Mouse (Mus musculus) forebrain, embryonic 10.5 days (tissue): Measurements from ENCODE around the gene Platr25. TPM values are rescaled to one million over a fixed set of nuclear protein-coding genes. Genes with fewer than 3 reads are reported as not detected.
"Not testable (repeated sequence)": the region's sequence is repeated elsewhere in the genome, so short reads cannot be mapped to it uniquely, and the experiment has no call there.

Source experiments
- DNase-seq: peaks from one replicate; pipeline ENCODE4 v3.0.0-alpha.2; 2017; ENCODE audit warnings: low spot score; ENCODE audit errors: extremely low spot score
- H3K27ac ChIP-seq: fragments of 300-500 bp; sonication (generic); 2 replicates; pipeline ENCODE4 v1.5.1; 2016; ENCODE audit warnings: mild to moderate bottlenecking
- H3K27me3 ChIP-seq: fragments of 300-500 bp; sonication (generic); 2 replicates; pipeline ENCODE4 v1.6.1; 2016; ENCODE audit warnings: mild to moderate bottlenecking; ENCODE audit not compliant: poor library complexity, severe bottlenecking
- H3K36me3 ChIP-seq: fragments of 300-500 bp; sonication (generic); replicated peaks from 2 replicates; pipeline ENCODE4 v1.6.1; 2016; ENCODE audit warnings: mild to moderate bottlenecking, moderate library complexity
- H3K4me1 ChIP-seq: fragments of 300-500 bp; sonication (generic); 2 replicates; pipeline ENCODE4 v1.6.1; 2016
- H3K4me3 ChIP-seq: fragments of 300-500 bp; sonication (generic); 2 replicates; pipeline ENCODE4 v1.5.1; 2016; ENCODE audit warnings: mild to moderate bottlenecking, moderate library complexity
- H3K9me3 ChIP-seq: fragments of 300-500 bp; sonication (generic); 2 replicates; pipeline ENCODE4 v1.6.1; 2016; ENCODE audit warnings: mild to moderate bottlenecking, moderate library complexity
- WGBS: fragments of 180-500 bp; shearing (Covaris S2); methylation state at CpG from one replicate; pipeline ENCODE4 v1.1.7; 2016; 5-methylcytosine and 5-hydroxymethylcytosine counted together
- polyA plus RNA-seq: library from polyadenylated mRNA; unstranded; fragments of >200 nt; fragmentation: Nextera tagmentation; extraction: Ambion mirVana; gene quantifications from 2 replicates; pipeline ENCODE4 v1.2.1, GENCODE M21; 2016

Gene Platr25
- 30.6 and 30.9 TPM in 2 replicates for polyA plus RNA-seq

DNA sequence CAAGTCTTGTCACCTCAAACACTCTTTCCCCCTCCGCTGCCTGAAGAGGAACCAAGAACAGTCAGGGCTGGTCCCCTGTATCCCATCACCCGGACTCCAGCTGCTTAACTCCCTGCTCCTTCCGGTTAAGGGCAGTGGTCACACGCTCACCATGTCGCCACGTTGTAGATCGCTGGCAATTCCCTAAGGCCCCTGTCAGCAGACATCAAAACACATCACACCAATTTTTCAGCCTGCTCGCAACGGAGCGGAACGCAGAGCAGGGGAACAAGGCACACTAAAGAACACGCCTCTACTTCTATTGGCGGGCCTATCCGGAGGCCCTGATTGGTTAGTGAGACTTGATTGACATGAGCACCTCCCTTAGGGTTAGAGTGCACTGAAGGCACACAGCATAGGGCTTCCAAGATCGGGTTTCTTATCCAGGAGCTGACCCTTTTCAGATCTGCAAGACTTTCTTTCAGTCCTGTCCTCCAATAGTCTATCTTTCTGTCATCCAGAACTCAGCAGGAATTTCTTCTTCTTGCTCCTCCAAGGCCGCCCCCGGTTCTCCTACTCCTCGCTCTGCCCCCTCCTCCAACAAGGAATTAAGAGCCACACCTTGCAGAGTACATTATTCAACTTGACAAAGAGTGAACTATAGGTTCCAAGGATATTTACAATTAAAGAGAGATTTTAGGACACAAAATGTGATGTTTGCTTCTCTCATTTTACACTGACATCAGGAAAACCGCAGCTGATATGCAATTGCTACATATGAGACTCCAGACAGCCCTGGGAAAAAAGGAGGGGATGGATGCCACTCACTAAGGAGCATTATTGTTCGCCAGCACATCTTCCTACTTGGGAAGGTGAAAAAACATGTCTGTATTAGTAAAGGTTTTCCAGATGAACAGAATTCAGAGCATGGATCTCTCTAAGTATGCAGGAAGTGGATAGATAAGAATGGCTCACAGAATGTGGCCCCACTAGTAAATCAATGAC, at the start of gene Platr25:
Platr25 (minus strand) TSS at position 278 of the 984 bp plus-strand sequence.
- not testable (repeated sequence) for H3K36me3 ChIP-seq, H3K9me3 ChIP-seq, H3K4me1 ChIP-seq, H3K27me3 ChIP-seq
- Histone ChIP-seq H3K27ac (peak within 1 kb of the TSS; percentile 83), H3K4me3 (peak within 1 kb of the TSS; percentile 56)
- peak; percentile 77 for DNase-seq
- 7% methylated on average over 20 of the region's 20 CpGs for WGBS

GRCm38 (mm10) chr13:62807981-62808380, 47.5 kb upstream of the Platr25 start:
- H3K4me3 ChIP-seq, H3K9me3 ChIP-seq, H3K4me1 ChIP-seq, H3K36me3 ChIP-seq, DNase-seq, H3K27ac ChIP-seq, H3K27me3 ChIP-seq: not testable (repeated sequence)
- 88% methylated on average over 6 of the region's 6 CpGs for WGBS

- not testable (repeated sequence) for H3K27me3 ChIP-seq, DNase-seq, H3K4me1 ChIP-seq
- peaks cover 20% of the 10 kb centered on the region for H3K9me3 ChIP-seq
- peak overlapping the region; percentile 61 for H3K4me3 ChIP-seq
- WGBS: 73% methylated on average over 2 of the region's 2 CpGs
- peaks cover 23% of the 10 kb centered on the region for H3K36me3 ChIP-seq
- peak overlapping the region; percentile 72; the same call in 1 of the 2 replicates for H3K27ac ChIP-seq
These were observed 25.6 kb upstream of the Platr25 start for GRCm38 (mm10) chr13:62786135-62786493.

GRCm38 (mm10) chr13:62785199-62786134, 25.0 kb upstream of the Platr25 start, which contains the start of gene Gm5141:
Gm5141 (minus strand) TSS chr13:62785808.
- Histone ChIP-seq H3K9me3 (peaks cover 23% of the 10 kb centered on the region), H3K27ac (peak within 1 kb of the TSS; percentile 83), H3K36me3 (peaks cover 29% of the 10 kb centered on the region), H3K4me3 (peak within 1 kb of the TSS; percentile 61)
- not testable (repeated sequence) for H3K27me3 ChIP-seq, H3K4me1 ChIP-seq
- 7% methylated on average over 21 of the region's 23 CpGs for WGBS
- DNase-seq: peak; percentile 43

DNA sequence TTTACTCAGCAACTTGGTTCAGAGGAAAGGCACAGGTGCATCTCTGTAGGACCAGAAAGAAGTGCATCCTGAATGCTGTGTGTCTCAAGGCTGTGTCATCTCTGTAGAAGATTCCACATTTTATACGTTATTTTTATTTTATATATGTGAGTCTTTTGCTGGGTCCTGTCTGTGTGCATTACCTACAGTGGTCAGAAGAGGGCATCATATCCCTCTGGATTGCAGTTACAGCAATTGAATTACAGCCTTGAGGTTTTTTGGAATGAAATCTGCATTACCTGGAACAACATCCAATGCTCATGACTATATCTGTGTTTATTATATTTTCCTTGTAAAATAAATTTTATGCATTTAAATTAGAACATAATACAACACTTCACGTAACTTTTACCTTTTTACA, 3.3 kb upstream of the Platr25 start:
- H3K27me3 ChIP-seq, H3K4me1 ChIP-seq, H3K9me3 ChIP-seq, H3K4me3 ChIP-seq, DNase-seq, H3K36me3 ChIP-seq, H3K27ac ChIP-seq: not testable (repeated sequence)
- 78% methylated on average over 2 of the region's 2 CpGs for WGBS

- no peak for DNase-seq
- Histone ChIP-seq H3K9me3 (no peaks in the 10 kb centered on the region; the same call in 1 of the 2 replicates), H3K4me3 (no peak overlapping the region), H3K36me3 (peaks cover 16% of the 10 kb centered on the region), H3K27me3 (no peaks in the 10 kb centered on the region), H3K4me1 (no peaks in the 10 kb centered on the region), H3K27ac (no peak overlapping the region)
- 97% methylated on average over 2 of the region's 2 CpGs for WGBS
These were observed 27.2 kb downstream of the Platr25 start for GRCm38 (mm10) chr13:62733322-62733721.

GRCm38 (mm10) chr13:62712611-62713010, 47.9 kb downstream of the Platr25 start:
- not testable (repeated sequence) for H3K4me1 ChIP-seq, H3K36me3 ChIP-seq, DNase-seq, H3K9me3 ChIP-seq, H3K27ac ChIP-seq, H3K27me3 ChIP-seq, H3K4me3 ChIP-seq
- WGBS: 91% methylated on average over 8 of the region's 8 CpGs

DNA sequence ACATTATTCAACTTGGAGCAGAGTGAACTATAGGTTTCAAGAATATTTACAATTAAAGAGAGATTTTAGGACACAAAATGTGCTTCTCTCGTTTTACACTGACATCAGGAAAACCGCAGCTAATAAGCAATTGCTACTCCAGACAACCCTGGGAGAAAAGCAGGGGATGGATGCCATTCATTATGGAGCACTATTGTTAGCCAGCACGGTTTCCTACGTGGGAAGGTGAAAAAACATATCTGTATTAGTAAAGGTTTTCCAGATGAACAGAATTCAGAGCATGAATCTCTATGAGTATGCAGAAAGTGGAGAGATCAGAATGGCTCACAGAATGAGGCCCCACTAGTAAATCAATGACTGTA, 75.2 kb downstream of the Platr25 start:
- DNase-seq, H3K4me1 ChIP-seq, H3K27me3 ChIP-seq: not testable (repeated sequence)
- Histone ChIP-seq H3K9me3 (peaks cover 29% of the 10 kb centered on the region), H3K4me3 (peak overlapping the region; percentile 56), H3K27ac (peak overlapping the region; percentile 80), H3K36me3 (peaks cover 33% of the 10 kb centered on the region)
- 32% methylated on average over 4 of the region's 4 CpGs for WGBS

- not testable (repeated sequence) for H3K27me3 ChIP-seq, H3K4me1 ChIP-seq
- H3K4me3 ChIP-seq: peak overlapping the region; percentile 56
- DNase-seq: peak; percentile 56
- peaks cover 34% of the 10 kb centered on the region for H3K9me3 ChIP-seq
- WGBS: 2% methylated on average over 20 of the region's 20 CpGs
- H3K36me3 ChIP-seq: peaks cover 38% of the 10 kb centered on the region
- peak overlapping the region; percentile 82 for H3K27ac ChIP-seq
These were observed 75.8 kb downstream of the Platr25 start for GRCm38 (mm10) chr13:62684608-62685286.

DNA sequence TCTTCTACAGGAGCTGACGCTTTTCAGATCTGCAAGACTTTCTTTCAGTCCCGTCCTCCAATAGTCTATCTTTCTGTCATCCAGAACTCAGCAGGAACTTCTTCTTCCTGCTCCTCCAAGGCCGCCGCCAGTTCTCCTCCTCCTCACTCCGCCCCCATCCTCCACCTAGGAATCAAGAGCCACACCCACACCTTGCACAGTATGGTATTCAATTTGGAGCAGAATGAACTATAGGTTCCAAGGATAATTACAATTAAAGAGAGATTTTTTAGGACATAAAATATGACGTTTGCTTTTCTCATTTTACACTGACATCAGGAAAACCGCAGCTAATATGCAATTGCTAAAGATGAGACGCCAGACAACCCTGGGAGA, 107.2 kb downstream of the Platr25 start:
- Histone ChIP-seq H3K4me3 (peak overlapping the region; percentile 58), H3K36me3 (no peaks in the 10 kb centered on the region; the same call in 1 of the 2 replicates), H3K9me3 (peaks cover 22% of the 10 kb centered on the region), H3K27ac (peak overlapping the region; percentile 71; the same call in 1 of the 2 replicates), H3K4me1 (no peaks in the 10 kb centered on the region), H3K27me3 (no peaks in the 10 kb centered on the region)
- 18% methylated on average over 8 of the region's 8 CpGs for WGBS
- no peak for DNase-seq

DNA sequence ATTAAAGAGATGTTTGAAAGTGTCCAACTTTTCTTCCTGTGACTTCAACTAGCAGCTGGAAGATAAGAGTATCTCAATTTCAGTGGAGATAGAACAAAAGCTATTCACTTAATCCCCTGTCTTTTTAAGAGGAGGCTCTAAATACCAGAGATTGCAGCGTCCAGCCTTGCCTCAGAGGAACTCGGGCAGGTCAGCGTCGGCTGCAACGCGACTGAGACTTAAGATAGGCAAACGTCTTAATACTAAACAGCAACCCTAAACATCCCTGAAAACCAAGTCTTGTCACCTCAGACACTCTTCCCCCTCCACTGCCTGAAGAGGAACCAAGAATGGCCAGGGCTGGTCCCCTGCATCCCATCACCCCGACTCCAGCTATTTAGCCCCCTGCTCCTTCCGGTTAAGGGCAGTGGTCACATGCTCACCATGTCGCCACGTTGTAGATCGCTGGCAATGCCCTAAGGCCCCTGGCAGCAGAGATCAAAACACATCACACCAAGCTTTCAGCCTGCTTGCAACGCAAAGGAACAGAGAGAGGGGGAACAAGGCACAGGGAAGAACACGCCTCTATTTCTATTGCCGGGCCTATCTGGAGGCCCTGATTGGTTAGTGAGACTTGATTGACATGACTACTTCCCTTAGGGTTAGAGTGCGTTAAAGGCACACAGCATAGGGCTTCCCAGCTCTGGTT, 107.7 kb downstream of the Platr25 start:
- 2% methylated on average over 16 of the region's 16 CpGs for WGBS
- H3K9me3 ChIP-seq: peaks cover 27% of the 10 kb centered on the region
- peak; percentile 66 for DNase-seq
- H3K36me3 ChIP-seq, H3K27me3 ChIP-seq, H3K4me1 ChIP-seq: not testable (repeated sequence)
- H3K4me3 ChIP-seq: peak overlapping the region; percentile 58
- peak overlapping the region; percentile 71 for H3K27ac ChIP-seq

DNA sequence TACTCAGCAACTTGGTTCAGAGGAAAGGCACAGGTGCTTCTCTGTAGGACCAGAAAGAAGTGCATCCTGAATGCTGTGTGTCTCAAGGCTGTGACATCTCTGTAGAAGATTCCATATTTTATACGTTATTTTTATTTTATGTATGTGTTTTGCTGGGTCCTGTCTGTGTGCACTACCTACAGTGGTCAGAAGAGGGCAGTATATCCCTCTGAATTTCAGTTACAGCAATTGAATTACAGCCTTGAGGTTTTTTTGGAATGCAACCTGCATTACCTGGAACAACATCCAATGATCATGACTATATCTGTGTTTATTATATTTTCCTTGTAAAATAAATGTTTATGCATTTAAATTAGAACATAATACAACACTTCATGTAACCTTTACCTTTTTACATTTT, 133.4 kb downstream of the Platr25 start:
- H3K36me3 ChIP-seq, H3K27me3 ChIP-seq, H3K9me3 ChIP-seq, DNase-seq, H3K4me3 ChIP-seq, H3K27ac ChIP-seq, H3K4me1 ChIP-seq: not testable (repeated sequence)
- WGBS: 39% methylated on average over 1 of the region's 1 CpGs
